Mouse (Mus musculus) embryonic facial prominence, embryonic 13.5 days (tissue): ENCODE data around the gene Sh3pxd2a. TPM values are rescaled to one million over a fixed set of nuclear protein-coding genes. Genes with fewer than 3 reads are reported as not detected.

Experiments used
- ATAC-seq: fragments of 200-750 bp; cut with Nextera tagmentation; 2 replicates; pipeline ENCODE4 v1.8.0; 2017; ENCODE audit warnings: low read depth; ENCODE audit not compliant: insufficient number of reproducible peaks, insufficient read depth, low FRiP score, low TSS enrichment
- H3K27ac ChIP-seq: fragments of 300-500 bp; sonication (generic); 2 replicates; pipeline ENCODE4 v1.5.1; 2015; ENCODE audit warnings: moderate library complexity, mild to moderate bottlenecking, inconsistent platforms
- H3K27me3 ChIP-seq: fragments of 300-500 bp; sonication (generic); 2 replicates; pipeline ENCODE4 v1.6.1; 2015; ENCODE audit warnings: mild to moderate bottlenecking, inconsistent platforms
- H3K36me3 ChIP-seq: fragments of 300-500 bp; sonication (generic); 2 replicates; pipeline ENCODE4 v1.6.1; 2015; ENCODE audit warnings: mild to moderate bottlenecking, inconsistent platforms
- H3K4me1 ChIP-seq: fragments of 300-500 bp; sonication (generic); 2 replicates; pipeline ENCODE4 v1.6.1; 2015; ENCODE audit warnings: inconsistent platforms
- H3K4me2 ChIP-seq: fragments of 300-500 bp; sonication (generic); 2 replicates; pipeline ENCODE4 v1.6.1; 2015; ENCODE audit warnings: moderate library complexity, mild to moderate bottlenecking, inconsistent platforms
- H3K4me3 ChIP-seq: fragments of 300-500 bp; sonication (generic); 2 replicates; pipeline ENCODE4 v1.5.1; 2015; ENCODE audit warnings: mild to moderate bottlenecking, inconsistent platforms
- H3K9ac ChIP-seq: fragments of 300-500 bp; sonication (generic); 2 replicates; pipeline ENCODE4 v1.6.1; 2015; ENCODE audit warnings: mild to moderate bottlenecking, inconsistent platforms
- H3K9me3 ChIP-seq: fragments of 300-500 bp; sonication (generic); 2 replicates; pipeline ENCODE4 v1.6.1; 2016; ENCODE audit warnings: inconsistent platforms
- WGBS: fragments of 180-500 bp; shearing (Covaris S2); methylation state at CpG from one replicate; pipeline ENCODE4 v1.1.7; 2015; ENCODE audit warnings: mixed read lengths; 5-methylcytosine and 5-hydroxymethylcytosine counted together
- polyA plus RNA-seq: library from polyadenylated mRNA; unstranded; fragments of >200 nt; fragmentation: Nextera tagmentation; extraction: Ambion mirVana; gene quantifications from 2 replicates; pipeline ENCODE4 v1.2.1, GENCODE M21; 2015

Gene Sh3pxd2a
- polyA plus RNA-seq, 1 experiment from 2014 or later: 10.0 TPM

- H3K36me3 ChIP-seq: no peaks in the 10 kb centered on the region
- H3K4me3 ChIP-seq: no peak overlapping the region
- no peak for ATAC-seq
- H3K9ac ChIP-seq: no peak overlapping the region
- WGBS: 58% methylated on average over 6 of the region's 6 CpGs
- peaks cover 42% of the 10 kb centered on the region for H3K27me3 ChIP-seq
- no peaks in the 10 kb centered on the region for H3K9me3 ChIP-seq
- no peak overlapping the region for H3K4me2 ChIP-seq
- peaks cover 21% of the 10 kb centered on the region for H3K4me1 ChIP-seq
- no peak overlapping the region for H3K27ac ChIP-seq
Observed at GRCm38 (mm10) chr19:47250931-47251330, 213.3 kb downstream of the Sh3pxd2a start.

DNA sequence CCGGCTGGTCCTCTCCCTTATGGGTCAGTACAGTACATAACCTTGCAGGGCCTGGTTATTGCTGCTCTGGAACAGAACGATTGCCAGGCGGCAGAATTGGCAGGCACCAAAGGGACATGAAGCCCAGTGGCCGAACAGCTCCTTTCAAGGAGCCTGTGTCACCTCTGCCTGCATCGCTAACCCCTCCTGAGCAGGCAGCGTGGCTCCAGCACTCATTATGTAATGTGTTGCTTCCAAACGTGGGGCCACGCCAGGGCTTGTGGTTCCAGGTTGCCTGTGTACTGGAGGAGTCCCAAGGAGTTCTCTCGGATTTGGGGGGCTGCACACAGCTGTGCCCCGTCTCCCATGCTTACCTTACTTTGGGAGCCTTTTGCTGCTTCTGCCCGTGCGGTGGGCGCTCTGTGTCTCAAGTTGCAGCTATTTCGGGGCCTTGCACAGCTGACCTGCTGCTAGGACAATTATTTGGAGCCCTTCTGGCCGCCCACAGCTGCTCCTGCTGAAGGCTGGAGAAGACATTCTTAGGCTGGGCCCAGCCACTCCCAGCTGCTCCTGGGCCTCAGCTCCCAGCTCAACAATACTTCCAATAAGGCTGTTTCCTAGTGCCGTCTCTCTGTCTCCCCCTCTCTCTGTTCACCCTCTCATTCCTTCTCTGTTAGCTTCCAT, 215.2 kb downstream of the Sh3pxd2a start:
- Histone ChIP-seq H3K4me2 (no peak overlapping the region), H3K36me3 (no peaks in the 10 kb centered on the region), H3K27me3 (peaks cover 32% of the 10 kb centered on the region), H3K9ac (0 out of 2 replicates have a peak overlapping the region, but pooled peaks have one; percentile 17), H3K4me3 (no peak overlapping the region), H3K9me3 (no peaks in the 10 kb centered on the region), H3K27ac (no peak overlapping the region), H3K4me1 (peaks cover 21% of the 10 kb centered on the region)
- ATAC-seq: no peak
- 63% methylated on average over 16 of the region's 16 CpGs for WGBS

DNA sequence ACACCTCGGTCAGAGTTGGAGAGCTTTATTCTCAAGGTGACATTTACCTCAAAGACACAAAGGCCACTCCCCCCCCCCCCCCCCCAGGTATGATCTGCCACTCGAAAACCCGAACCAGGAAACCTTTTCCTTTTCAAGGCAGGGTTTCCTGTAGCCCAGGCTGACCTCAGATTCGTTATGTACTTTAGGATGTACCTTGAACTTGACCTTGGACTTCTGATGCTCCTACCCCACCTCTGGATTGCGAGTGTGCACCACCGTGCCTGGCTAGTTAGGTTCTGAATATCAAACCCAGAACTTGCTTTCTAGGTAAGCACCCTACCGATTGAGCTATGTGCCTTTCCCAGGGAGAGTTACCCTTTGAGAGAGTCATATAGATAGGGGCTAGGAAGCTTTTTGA, 215.9 kb downstream of the Sh3pxd2a start:
- Histone ChIP-seq H3K4me1 (peaks cover 18% of the 10 kb centered on the region), H3K4me3 (no peak overlapping the region), H3K27me3 (peaks cover 25% of the 10 kb centered on the region), H3K36me3 (no peaks in the 10 kb centered on the region), H3K4me2 (no peak overlapping the region), H3K9ac (no peak overlapping the region), H3K27ac (no peak overlapping the region), H3K9me3 (no peaks in the 10 kb centered on the region)
- 82% methylated on average over 7 of the region's 7 CpGs for WGBS
- no peak for ATAC-seq

- Histone ChIP-seq H3K4me1 (peaks cover 13% of the 10 kb centered on the region; the same call in 1 of the 2 replicates), H3K36me3 (no peaks in the 10 kb centered on the region), H3K9me3 (no peaks in the 10 kb centered on the region), H3K9ac (no peak overlapping the region), H3K27me3 (peaks cover 20% of the 10 kb centered on the region), H3K27ac (no peak overlapping the region), H3K4me2 (no peak overlapping the region), H3K4me3 (no peak overlapping the region)
- peak; percentile 24; the same call in 1 of the 2 replicates for ATAC-seq
- 60% methylated on average over 11 of the region's 11 CpGs for WGBS
Observed at GRCm38 (mm10) chr19:47247791-47248190, 216.4 kb downstream of the Sh3pxd2a start.

DNA sequence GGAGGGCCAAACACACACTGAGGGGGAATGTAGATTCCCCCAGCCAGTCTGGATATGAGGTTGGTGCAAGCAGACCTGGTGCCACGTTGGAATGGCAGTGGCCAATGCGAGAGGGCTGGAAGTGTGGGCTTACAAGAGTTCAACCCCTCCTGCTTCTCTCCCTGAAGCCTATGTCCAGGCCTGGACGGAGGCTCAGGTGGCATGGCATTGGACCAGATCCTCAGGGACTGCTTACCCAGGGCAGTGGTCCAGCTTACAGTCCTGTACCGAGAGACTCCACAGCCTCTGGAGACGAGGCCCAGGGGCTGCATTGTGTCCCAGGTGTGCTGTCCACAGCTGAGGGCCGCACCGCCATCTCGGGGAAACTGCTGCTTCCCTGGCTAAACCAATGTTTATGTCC, 218.7 kb downstream of the Sh3pxd2a start:
- Histone ChIP-seq H3K4me3 (no peak overlapping the region), H3K9ac (no peak overlapping the region), H3K4me2 (no peak overlapping the region), H3K27ac (no peak overlapping the region), H3K36me3 (no peaks in the 10 kb centered on the region), H3K4me1 (peaks cover 17% of the 10 kb centered on the region), H3K9me3 (no peaks in the 10 kb centered on the region), H3K27me3 (no peaks in the 10 kb centered on the region)
- 81% methylated on average over 8 of the region's 8 CpGs for WGBS
- no peak for ATAC-seq

DNA sequence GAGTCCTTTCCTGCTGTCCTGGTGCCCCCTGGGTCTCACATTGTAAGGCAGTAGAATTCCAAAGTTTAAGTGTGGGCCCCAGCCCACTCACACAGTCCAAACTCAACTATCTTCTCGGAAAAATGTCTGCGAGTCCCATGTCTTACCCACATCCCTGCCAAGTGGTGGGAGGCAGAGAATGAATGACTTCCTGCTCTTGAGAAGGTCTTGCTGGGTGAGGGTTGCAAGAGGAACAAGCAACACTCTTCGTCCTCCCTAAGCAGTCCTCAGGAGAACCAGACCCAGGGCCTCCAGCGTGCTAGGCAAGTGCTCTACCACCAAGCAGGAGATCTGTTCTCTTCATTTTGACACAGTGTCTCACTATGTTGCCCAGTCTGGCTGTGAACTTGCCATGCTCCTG, 222.0 kb downstream of the Sh3pxd2a start:
- Histone ChIP-seq H3K4me2 (no peak overlapping the region), H3K4me3 (no peak overlapping the region), H3K9ac (no peak overlapping the region), H3K27me3 (no peaks in the 10 kb centered on the region; the same call in 1 of the 2 replicates), H3K27ac (no peak overlapping the region), H3K9me3 (no peaks in the 10 kb centered on the region), H3K4me1 (peaks cover 4% of the 10 kb centered on the region), H3K36me3 (no peaks in the 10 kb centered on the region)
- ATAC-seq: no peak
- 92% methylated on average over 4 of the region's 4 CpGs for WGBS

DNA sequence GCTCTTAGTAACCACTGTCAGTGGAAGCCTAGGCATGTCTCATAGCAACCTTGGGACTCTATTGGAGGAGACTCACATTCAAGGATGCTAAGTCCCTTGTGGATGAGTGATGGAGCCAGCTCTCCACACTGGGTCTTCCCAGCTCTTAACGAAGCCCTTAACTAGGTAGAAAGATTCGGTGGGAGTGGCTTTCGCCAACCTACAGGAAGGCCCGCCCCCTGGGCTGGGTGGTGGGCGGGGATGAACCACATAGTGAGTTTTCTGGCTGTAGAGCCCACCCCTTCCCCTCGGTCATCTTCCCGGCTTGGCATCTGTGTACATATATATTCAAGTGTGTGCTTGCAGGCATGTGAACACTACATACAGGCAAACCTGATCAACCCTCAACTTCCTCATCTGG, 223.2 kb downstream of the Sh3pxd2a start:
- Histone ChIP-seq H3K4me1 (peaks cover 4% of the 10 kb centered on the region), H3K27me3 (no peaks in the 10 kb centered on the region; the same call in 1 of the 2 replicates), H3K9ac (no peak overlapping the region), H3K9me3 (no peaks in the 10 kb centered on the region), H3K4me2 (peak overlapping the region; percentile 58), H3K36me3 (no peaks in the 10 kb centered on the region), H3K4me3 (peak overlapping the region; percentile 38), H3K27ac (no peak overlapping the region)
- WGBS: 63% methylated on average over 7 of the region's 7 CpGs
- no peak for ATAC-seq

- Histone ChIP-seq H3K9ac (peak overlapping the region; percentile 65; the same call in 1 of the 2 replicates), H3K4me2 (peak overlapping the region; percentile 58), H3K36me3 (no peaks in the 10 kb centered on the region), H3K27me3 (no peaks in the 10 kb centered on the region; the same call in 1 of the 2 replicates), H3K4me3 (peak overlapping the region; percentile 38), H3K4me1 (peaks cover 4% of the 10 kb centered on the region), H3K27ac (no peak overlapping the region), H3K9me3 (no peaks in the 10 kb centered on the region)
- peak; percentile 63; the same call in 1 of the 2 replicates for ATAC-seq
- 30% methylated on average over 12 of the region's 12 CpGs for WGBS
Observed at GRCm38 (mm10) chr19:47240076-47240475, 224.1 kb downstream of the Sh3pxd2a start.

DNA sequence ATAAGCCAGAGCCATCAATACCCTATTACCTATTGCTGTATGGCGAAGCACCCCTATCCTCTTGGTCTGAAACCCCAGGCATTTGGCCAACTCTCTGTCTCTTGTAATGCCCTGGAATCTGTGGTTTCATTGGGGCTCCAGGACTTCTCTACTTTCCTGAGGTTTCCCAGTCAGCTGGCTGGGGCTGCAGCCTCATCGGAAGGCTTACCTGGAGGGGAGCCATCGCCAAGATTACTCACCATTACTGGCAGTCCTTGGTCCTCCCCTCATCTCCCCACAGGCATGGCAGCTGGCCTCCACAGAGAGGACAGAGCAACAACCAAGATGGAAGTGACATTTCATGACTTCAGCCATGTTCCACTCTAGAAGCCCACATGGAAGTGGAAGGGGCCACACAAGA, 231.1 kb downstream of the Sh3pxd2a start:
- Histone ChIP-seq H3K4me2 (no peak overlapping the region), H3K36me3 (no peaks in the 10 kb centered on the region), H3K27me3 (no peaks in the 10 kb centered on the region), H3K9ac (no peak overlapping the region), H3K27ac (no peak overlapping the region), H3K4me3 (no peak overlapping the region), H3K4me1 (peaks cover 13% of the 10 kb centered on the region), H3K9me3 (no peaks in the 10 kb centered on the region)
- ATAC-seq: no peak
- 85% methylated on average over 3 of the region's 3 CpGs for WGBS

DNA sequence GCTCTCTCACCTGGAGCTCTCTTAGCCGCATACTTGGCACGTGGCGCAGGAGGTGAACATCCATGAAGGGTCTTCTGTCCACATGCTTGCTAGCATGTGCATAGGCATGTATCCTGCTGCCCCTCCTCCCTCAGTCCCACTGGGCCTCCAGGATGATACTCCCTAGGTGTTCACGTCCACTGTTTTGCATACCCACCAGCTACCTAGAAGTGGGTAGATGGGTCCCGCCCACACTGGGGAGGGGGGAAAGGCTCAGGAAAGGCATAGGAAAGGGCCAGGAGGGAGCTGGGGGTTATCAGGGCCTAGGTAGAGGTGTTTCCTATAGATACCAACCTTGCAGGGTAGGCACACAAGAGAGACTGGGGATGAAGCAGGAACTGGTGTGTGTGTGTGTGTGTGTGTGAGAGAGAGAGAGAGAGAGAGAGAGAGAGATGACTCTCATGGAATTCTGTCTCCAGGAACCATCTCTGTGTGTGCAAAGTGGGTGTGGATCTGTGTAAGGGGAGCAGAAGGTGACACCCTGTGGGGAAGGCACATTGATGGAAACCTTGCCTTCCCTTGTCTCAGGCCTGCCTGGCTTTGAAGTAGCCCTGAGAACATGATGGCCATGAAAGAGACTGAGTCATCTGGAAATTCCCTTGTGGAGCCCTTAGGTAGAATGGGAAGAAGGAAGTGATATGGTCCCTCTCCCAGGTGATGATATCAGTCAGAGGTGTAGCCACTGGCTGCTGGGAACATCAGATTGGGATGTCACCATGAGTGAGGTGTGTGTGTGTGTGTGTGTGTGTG, 231.9 kb downstream of the Sh3pxd2a start:
- WGBS: 86% methylated on average over 5 of the region's 5 CpGs
- Histone ChIP-seq H3K9ac (no peak overlapping the region), H3K4me1 (peaks cover 14% of the 10 kb centered on the region), H3K27ac (no peak overlapping the region), H3K9me3 (no peaks in the 10 kb centered on the region), H3K4me2 (no peak overlapping the region), H3K36me3 (no peaks in the 10 kb centered on the region), H3K4me3 (no peak overlapping the region), H3K27me3 (no peaks in the 10 kb centered on the region)
- ATAC-seq: no peak

- H3K4me1 ChIP-seq: peaks cover 14% of the 10 kb centered on the region
- H3K9ac ChIP-seq: no peak overlapping the region
- 88% methylated on average over 6 of the region's 6 CpGs for WGBS
- no peaks in the 10 kb centered on the region for H3K9me3 ChIP-seq
- H3K27ac ChIP-seq: no peak overlapping the region
- no peaks in the 10 kb centered on the region for H3K27me3 ChIP-seq
- ATAC-seq: no peak
- no peaks in the 10 kb centered on the region for H3K36me3 ChIP-seq
- no peak overlapping the region for H3K4me3 ChIP-seq
- H3K4me2 ChIP-seq: no peak overlapping the region
Observed at GRCm38 (mm10) chr19:47231389-47231788, 232.8 kb downstream of the Sh3pxd2a start.

- Histone ChIP-seq H3K4me2 (no peak overlapping the region), H3K36me3 (no peaks in the 10 kb centered on the region), H3K9ac (no peak overlapping the region), H3K9me3 (no peaks in the 10 kb centered on the region), H3K4me1 (peaks cover 14% of the 10 kb centered on the region), H3K27me3 (no peaks in the 10 kb centered on the region), H3K27ac (no peak overlapping the region), H3K4me3 (no peak overlapping the region)
- no peak for ATAC-seq
- 88% methylated on average over 8 of the region's 8 CpGs for WGBS
Observed at GRCm38 (mm10) chr19:47230682-47231081, 233.5 kb downstream of the Sh3pxd2a start.
